Mouse (Mus musculus) limb, embryonic 14.5 days (tissue): Measurements from ENCODE around the gene Pex5l. TPM values are rescaled to one million over a fixed set of nuclear protein-coding genes. Genes with fewer than 3 reads are reported as not detected.

Experiments
- ATAC-seq: fragments of 200-750 bp; cut with Nextera tagmentation; 2 replicates; pipeline ENCODE4 v1.8.0; 2017; ENCODE audit warnings: low read depth, moderate number of reproducible peaks, moderate TSS enrichment; ENCODE audit not compliant: low FRiP score
- DNase-seq: peaks from one replicate; pipeline ENCODE4 v3.0.0-alpha.2; 2015; ENCODE audit warnings: low spot score
- H3K27ac ChIP-seq: fragments of 300-500 bp; sonication (generic); replicated peaks from 2 replicates; pipeline ENCODE4 v1.5.1; 2014; ENCODE audit warnings: low read depth, mild to moderate bottlenecking, low read length, moderate library complexity, mixed read lengths
- H3K27me3 ChIP-seq: fragments of 300-500 bp; sonication (generic); 2 replicates; pipeline ENCODE4 v1.6.1; 2014; ENCODE audit warnings: low read length, mixed read lengths; ENCODE audit not compliant: control insufficient read depth, insufficient read depth
- H3K36me3 ChIP-seq: fragments of 300-500 bp; sonication (generic); 2 replicates; pipeline ENCODE4 v1.6.1; 2014; ENCODE audit warnings: mild to moderate bottlenecking, low read length, moderate library complexity, mixed read lengths; ENCODE audit not compliant: control insufficient read depth, insufficient read depth
- H3K4me1 ChIP-seq: fragments of 300-500 bp; sonication (generic); 2 replicates; pipeline ENCODE4 v1.6.1; 2014; ENCODE audit warnings: antibody characterized with exemption, low read length, mixed read lengths; ENCODE audit not compliant: control insufficient read depth, insufficient read depth
- H3K4me2 ChIP-seq: fragments of 300-500 bp; sonication (generic); replicated peaks from 2 replicates; pipeline ENCODE4 v1.6.1; 2014; ENCODE audit warnings: low read depth, mild to moderate bottlenecking, low read length, moderate library complexity; ENCODE audit not compliant: severe bottlenecking
- H3K4me3 ChIP-seq: fragments of 300-500 bp; sonication (generic); replicated peaks from 2 replicates; pipeline ENCODE4 v1.5.1; 2014; ENCODE audit warnings: low read length
- H3K9ac ChIP-seq: fragments of 300-500 bp; sonication (generic); 2 replicates; pipeline ENCODE4 v1.6.1; 2014; ENCODE audit warnings: mild to moderate bottlenecking, low read depth, low read length, moderate library complexity; ENCODE audit not compliant: severe bottlenecking
- H3K9me3 ChIP-seq: fragments of 300-500 bp; sonication (generic); 2 replicates; pipeline ENCODE4 v1.6.1; 2016; ENCODE audit warnings: low read length; ENCODE audit not compliant: control insufficient read depth
- POLR2A ChIP-seq: fragments of 200-500 bp; IDR thresholded peaks from 2 replicates; pipeline ENCODE4 v1.8.0; 2012; ENCODE audit warnings: inconsistent platforms, mild to moderate bottlenecking, moderate library complexity, borderline replicate concordance; ENCODE audit not compliant: insufficient read depth, insufficient read length; ENCODE audit errors: extremely low read depth
- WGBS: fragments of 180-500 bp; shearing (Covaris S2); extraction: QIAGEN DNeasy Blood & Tissue Kit; methylation state at CpG from one replicate; pipeline ENCODE4 v1.1.7; 2014; 5-methylcytosine and 5-hydroxymethylcytosine counted together
- polyA plus RNA-seq, 2 experiments: library from polyadenylated mRNA; depleted of rRNA in 1 of 2; stranded (reverse) in 1 of 2; unstranded in 1 of 2; fragments of >200 nt; fragmentation: Nextera tagmentation in 1 of 2; extraction: Ambion mirVana in 1 of 2; gene quantifications; 2 replicates each; pipeline versions ENCODE4 v1.2.1 to v1.2.3; 2012 to 2014

Gene Pex5l
- polyA plus RNA-seq, 2 experiments, result 0.51 to 2.8 TPM

DNA sequence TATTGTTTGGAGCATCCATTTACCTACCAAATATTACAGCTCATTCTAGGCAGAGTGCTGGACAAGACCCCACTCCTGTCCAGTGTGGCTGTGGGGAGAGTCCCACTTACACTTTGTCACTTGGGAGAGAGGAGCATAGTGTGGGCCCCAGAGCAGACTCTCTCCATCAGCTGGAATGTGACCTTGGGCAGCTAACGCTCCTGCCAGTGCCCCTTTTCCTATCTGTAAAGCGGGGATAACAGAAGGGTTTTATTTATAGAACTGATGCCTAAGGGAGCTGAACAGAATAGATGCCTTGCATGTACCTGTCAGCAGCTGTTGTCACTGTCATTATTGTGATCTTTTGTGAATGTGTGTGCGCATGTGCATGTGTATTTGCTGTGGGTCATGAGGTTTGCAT lies 234.6 kb downstream of the Pex5l start:
- Histone ChIP-seq H3K9me3 (no peaks in the 10 kb centered on the region), H3K4me1 (no peaks in the 10 kb centered on the region), H3K4me3 (no peak overlapping the region), H3K36me3 (no peaks in the 10 kb centered on the region), H3K4me2 (no peak overlapping the region), H3K27me3 (no peaks in the 10 kb centered on the region), H3K9ac (no peak overlapping the region), H3K27ac (no peak overlapping the region)
- no peak for TF ChIP-seq POLR2A
- 85% methylated on average over 3 of the region's 3 CpGs for whole genome bisulfite sequencing
- DNase-seq (no peak), ATAC-seq (no peak)

GRCm38 (mm10) chr3:32905850-32906779 lies 236.9 kb downstream of the Pex5l start:
- H3K4me3 ChIP-seq, result no peak overlapping the region
- no peaks in the 10 kb centered on the region for H3K27me3 ChIP-seq
- no peak for TF ChIP-seq POLR2A
- H3K9ac ChIP-seq, result no peak overlapping the region
- no peaks in the 10 kb centered on the region for H3K4me1 ChIP-seq
- ATAC-seq, result no peak
- DNase-seq, result no peak
- no peaks in the 10 kb centered on the region for H3K9me3 ChIP-seq
- 83% methylated on average over 8 of the region's 8 CpGs for WGBS
- no peak overlapping the region for H3K27ac ChIP-seq
- H3K4me2 ChIP-seq, result no peak overlapping the region
- no peaks in the 10 kb centered on the region for H3K36me3 ChIP-seq

DNA sequence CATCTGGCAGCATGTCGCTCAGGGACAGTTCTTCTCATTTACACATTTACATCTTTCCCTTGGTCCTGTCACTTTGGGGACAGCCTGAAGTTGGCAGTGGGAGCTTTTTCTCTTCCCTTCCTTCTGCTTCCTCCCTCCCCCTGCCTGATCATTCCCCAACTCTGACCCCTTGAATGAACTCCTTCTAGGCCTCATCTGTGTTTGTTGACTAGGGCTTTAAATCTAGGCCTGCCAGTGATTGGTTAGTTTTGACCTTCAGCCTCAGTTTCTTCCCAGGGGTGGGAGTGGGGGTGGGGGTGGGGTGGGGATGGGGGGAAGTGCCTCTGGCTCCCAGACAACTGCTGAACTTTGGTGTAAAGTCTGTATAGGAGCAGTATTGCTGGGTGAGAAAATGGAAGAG lies 238.4 kb downstream of the Pex5l start:
- Histone ChIP-seq H3K4me2 (no peak overlapping the region), H3K9ac (no peak overlapping the region), H3K9me3 (no peaks in the 10 kb centered on the region), H3K4me1 (no peaks in the 10 kb centered on the region), H3K27ac (no peak overlapping the region), H3K36me3 (no peaks in the 10 kb centered on the region), H3K27me3 (no peaks in the 10 kb centered on the region), H3K4me3 (no peak overlapping the region)
- no peak for ATAC-seq
- no peak for TF ChIP-seq POLR2A
- WGBS, result 71% methylated on average over 1 of the region's 1 CpGs
- DNase-seq, result no peak

DNA sequence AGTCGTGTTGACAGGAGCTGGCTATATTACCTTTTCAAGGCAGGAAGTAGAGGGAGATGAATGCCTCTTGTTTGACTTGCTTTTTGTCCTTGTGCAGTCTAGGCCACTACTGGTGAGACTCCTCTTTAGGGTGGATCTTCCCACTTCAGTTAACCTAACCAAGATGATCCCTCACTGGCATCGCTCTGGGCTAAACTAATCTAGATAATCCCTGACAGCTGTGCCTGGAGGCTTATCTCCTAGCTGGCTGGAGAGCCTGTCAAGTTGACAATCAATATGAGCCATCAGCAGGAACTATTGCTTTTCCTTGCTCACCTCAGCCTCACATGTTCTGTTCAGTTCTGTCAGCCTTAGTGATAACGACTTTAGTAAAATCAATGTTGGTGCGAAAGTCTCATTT lies 239.6 kb downstream of the Pex5l start:
- no peak overlapping the region for H3K4me2 ChIP-seq
- H3K36me3 ChIP-seq, result 0 out of 2 replicates have a peak, but pooled peaks cover 5% of the 10 kb centered on the region
- no peaks in the 10 kb centered on the region for H3K27me3 ChIP-seq
- ATAC-seq, result no peak
- H3K4me3 ChIP-seq, result no peak overlapping the region
- no peak overlapping the region for H3K27ac ChIP-seq
- no peak overlapping the region for H3K9ac ChIP-seq
- 46% methylated on average over 4 of the region's 4 CpGs for WGBS
- no peak for DNase-seq
- TF ChIP-seq POLR2A, result no peak
- H3K9me3 ChIP-seq, result no peaks in the 10 kb centered on the region
- H3K4me1 ChIP-seq, result no peaks in the 10 kb centered on the region
